ENCODE assay signal across 25 mouse cellular contexts in the genomic region with DNA sequence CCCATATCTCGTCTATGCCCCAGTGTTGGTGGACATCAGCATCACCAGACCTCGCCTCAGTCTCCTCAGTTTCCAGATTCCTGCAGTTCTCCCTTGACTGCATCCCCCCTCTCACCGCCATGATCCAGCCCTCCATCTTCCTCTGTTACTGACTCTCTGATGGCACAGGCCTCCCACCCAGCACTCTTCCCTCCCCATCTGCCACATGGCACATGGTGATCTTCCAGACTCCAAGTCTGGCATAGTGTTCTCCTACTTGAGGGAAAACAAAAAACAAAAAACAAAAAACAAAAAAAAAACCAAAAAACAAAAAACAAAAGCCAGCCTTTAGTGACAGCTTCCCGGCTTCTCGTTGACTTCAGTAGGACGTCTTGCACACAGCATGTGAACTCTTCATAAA.
"Had no signal": no experiment of that assay in that cellular context is flagged by ENCODE, and none has a peak within 500 bp of the region (broad histone marks: within the 10 kb centered on the region; RNA-seq: fewer than 3 reads in every experiment).

No protein-coding gene starts in this region.

- H3K27ac ChIP-seq: embryonic facial prominence, embryonic 10.5 days; embryonic facial prominence, embryonic 12.5 days; embryonic facial prominence, embryonic 13.5 days; embryonic facial prominence, embryonic 15.5 days; forebrain, embryonic 10.5 days; forebrain, embryonic 12.5 days; forebrain, embryonic 13.5 days; forebrain, embryonic 15.5 days; gastrocnemius, adult 2 months; heart, adult 2 months had no signal

- DNase-seq: cerebellum, adult 2 months; cerebellum, adult 8-10 months; cerebellum, adult 9-10 months; cerebellum, adult 9-11 months; cerebellum, postnatal 25 days; cerebellum, postnatal 36 days; embryo, embryonic 11 days; forebrain, postnatal 0 days; gastrocnemius, adult 2 months; gastrocnemius, postnatal 10 days; gastrocnemius, postnatal 14 days; gastrocnemius, postnatal 25 days; gastrocnemius, postnatal 36 days; heart, adult 11 months; heart, adult 18-20 months; heart, adult 2 months had no signal

- H3K4me3 ChIP-seq: embryonic facial prominence, embryonic 10.5 days; embryonic facial prominence, embryonic 12.5 days; embryonic facial prominence, embryonic 13.5 days; embryonic facial prominence, embryonic 15.5 days; erythroblast, embryonic 14.5 days; forebrain, embryonic 10.5 days; forebrain, embryonic 12.5 days; forebrain, embryonic 13.5 days; forebrain, embryonic 15.5 days; gastrocnemius, adult 2 months; heart, adult 2 months had no signal
